Mouse (Mus musculus) R1 (cell line): ENCODE measurements around the gene Tenm4.

Source experiments
- DNase-seq: peaks from one replicate; pipeline ENCODE4 v3.0.0-alpha.2; 2018; ENCODE audit warnings: low read depth, low spot score

Gene Tenm4

DNA sequence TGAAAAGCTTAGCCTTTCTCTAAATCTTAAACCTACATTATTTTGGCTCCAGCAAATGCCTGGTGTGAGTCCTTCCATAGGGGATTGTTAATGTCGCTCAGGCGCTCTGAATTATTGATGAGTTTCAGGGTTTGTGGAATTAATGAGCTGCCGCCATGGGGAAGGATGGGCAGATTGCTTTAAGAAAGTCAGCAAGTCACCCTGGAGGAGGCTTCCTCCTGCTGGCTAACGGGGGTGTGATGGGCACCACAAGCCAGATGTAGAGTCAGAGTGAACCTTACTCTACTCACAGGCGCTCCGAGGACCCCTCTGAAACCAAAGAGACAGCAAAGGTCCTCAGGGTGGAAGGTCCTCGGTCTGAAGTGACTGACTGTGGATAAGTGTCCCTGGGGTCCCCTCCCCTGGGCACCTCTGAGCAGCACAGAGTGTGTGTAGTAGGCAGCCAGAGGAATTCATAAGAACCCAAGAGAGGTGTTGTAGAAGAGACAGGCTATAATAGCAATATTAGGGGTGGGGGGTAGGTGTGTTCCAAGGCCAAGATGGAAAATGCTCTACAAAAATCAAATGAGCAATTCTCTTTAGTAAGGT, 637.1 kb downstream of the Tenm4 start:
- DNase-seq = no peak

DNA sequence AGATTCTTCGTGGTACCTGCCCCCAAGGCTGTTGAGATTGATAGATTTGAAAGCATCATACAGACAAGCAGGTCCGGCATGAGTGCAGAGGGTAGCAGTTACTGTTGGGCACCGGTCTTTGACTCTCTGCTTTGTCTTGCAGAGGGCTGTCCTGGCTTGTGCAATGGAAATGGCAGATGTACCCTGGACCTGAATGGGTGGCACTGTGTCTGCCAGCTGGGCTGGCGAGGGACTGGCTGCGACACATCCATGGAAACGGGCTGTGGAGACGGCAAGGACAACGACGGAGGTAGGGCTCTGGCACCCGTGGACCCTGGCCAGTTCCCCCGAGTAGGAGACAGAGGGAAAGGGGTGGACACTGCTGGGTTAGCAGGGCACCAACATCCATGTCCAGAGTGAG, 640.6 kb downstream of the Tenm4 start:
- DNase-seq = no peak

DNA sequence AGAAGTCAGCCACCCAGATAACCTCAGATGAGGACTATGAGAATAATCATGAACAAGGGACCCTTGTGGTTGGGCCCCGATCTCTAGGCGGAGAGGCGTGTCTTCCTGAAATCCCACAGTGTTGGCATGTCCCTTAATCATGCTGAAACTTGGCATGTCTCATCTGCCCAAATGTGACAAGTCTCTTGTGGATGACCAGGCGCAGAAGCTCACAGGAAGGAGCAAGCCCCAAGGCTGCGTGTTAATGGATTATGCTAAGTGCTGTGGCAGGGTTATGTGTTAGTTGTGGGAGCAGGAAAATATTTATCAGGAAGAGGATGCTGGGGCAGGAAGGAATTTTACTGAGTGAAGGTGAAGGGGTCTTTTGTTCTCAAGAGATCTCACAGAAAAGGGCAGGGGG, 642.0 kb downstream of the Tenm4 start:
- DNase-seq = no peak

DNA sequence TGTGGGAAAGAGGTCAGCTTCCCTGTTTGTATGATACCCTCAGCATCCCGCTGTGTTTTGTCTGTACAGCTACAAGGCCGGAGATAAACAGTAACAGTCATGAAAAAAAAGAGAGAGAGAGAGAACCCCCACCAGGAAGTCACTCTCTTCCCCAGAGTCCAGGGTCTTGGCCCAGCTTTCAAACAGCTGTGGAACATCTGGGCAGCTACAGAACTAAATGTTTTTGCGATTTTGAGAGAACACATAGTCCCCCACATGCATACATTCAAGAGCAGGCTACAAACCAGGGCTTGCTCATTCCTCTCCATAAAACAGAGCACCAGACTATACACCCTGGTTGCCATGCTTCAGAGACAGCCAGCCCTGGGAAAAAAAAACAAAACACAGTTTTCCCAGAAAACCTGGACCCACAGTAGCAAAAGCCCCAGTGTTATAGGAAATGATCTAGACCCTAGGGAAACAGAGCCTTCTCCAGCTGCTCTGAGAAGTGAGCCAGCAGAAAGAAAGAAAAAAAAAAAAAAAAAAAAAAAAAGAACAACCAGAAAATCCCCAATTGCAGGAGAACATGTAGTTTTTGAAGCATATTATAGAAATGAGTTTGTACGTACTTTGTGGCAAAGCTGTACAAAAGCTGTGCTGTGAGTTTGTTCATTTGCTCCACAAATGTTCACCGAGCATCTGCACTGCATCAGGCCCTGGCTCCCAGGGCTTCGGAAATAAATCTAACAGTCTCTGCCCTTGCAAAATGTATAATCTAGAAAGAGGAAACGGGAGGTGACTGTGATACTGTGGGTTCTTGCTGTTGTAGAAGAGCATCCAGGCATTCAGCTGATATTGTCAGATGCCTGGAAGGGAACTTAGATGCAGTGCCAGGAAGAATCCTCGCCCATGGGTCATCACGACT, 642.7 kb downstream of the Tenm4 start:
- DNase-seq = no peak

DNA sequence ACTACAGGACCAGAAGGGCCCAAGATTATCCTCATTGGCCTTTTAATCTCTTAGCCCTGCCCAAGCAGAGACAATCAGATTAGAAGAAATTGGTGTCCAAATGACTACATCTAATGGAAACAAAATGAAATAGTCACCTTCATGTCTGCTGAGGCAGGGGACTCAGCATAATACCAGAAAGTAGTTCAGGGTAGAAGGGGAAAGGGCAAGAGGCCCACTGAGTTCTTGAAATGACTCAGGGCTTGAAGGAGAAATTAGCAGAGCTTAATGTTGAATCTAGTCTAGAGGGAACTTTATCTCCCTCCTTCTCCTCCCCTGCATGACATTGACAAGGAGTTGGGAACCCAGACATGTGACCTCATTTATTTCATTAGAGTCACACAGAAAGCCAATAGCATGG, 643.5 kb downstream of the Tenm4 start:
- DNase-seq = no peak

DNA sequence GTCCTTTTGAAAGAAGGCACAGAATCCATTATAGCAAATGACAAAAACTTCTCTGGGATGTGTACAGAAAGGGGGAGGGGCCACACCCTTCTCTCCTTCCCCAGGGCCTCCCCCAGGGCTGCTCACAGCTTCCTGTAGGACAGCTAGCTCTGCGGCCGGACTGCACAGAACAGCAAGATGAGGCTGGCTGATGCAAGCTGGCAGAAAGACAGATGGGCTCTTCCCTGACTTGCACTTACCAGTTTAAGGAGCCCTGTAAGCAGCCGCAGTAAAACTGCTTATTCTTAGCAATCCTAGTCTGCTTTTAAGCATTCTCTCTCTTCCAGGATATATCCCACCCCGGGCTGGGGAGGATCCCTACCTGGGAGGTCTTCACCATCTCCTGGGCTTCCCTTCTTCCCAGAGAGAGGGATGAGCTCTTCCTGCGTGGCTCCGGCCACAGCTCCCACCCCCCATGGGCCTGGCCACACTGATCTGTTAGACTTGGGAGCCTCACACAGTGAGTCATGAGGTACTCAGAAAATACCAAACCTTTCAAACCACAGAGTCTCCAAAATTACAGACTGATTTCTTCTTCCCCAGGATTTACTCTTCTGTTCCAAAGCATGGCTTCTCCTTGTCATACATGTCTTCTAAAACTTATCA, 646.1 kb downstream of the Tenm4 start:
- DNase-seq = no peak

DNA sequence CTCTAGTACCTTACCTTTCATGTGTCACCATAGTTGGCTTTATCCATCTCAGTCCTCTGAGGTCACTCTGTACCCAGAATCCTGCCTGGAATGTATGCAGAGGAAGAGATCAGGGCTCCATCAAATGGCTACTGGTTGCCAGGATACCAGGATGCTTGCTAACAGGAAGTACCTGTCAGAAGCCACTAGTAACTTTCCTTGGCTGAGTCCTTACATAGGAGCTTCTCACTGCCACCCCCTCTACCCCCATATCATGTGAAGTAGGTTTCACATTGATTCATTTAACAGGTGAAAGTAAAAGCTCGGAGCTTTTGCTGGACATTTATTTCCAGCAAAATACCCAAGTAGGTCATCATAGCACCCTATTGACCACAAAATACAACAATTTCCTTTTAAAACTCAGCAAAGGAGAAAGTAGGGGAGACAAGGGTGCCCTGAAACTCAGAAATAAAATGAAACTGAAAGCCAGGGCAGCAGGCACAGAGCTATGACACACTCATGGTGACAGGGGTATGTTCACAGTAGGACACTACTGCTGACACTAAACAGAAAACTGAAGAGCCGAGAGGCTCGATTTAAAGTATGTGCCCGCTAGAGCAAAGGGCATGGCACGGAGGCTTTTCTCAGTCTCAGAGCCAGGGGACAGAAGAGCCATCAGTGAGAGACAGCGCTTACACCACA, 647.3 kb downstream of the Tenm4 start:
- DNase-seq = no peak

DNA sequence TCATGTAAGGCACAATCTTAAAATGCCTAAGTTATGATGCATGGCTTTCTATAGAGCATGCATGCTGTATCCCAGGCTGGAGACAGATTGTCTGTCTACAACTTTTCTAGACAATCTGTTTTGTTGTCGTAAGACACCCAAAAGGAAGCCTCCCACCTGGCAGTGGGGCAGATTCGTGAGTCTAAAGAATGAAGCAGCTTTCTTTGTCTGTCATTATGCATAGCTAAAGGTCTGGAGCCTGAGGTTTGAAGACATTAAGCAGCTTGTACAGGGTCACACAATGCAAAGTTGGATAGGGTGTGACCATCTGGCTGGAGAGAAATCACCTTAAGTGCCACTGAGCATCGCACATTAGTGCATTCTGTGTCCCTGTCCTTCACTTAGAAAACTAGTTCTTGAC, 648.5 kb downstream of the Tenm4 start:
- peak; percentile 17 for DNase-seq

DNA sequence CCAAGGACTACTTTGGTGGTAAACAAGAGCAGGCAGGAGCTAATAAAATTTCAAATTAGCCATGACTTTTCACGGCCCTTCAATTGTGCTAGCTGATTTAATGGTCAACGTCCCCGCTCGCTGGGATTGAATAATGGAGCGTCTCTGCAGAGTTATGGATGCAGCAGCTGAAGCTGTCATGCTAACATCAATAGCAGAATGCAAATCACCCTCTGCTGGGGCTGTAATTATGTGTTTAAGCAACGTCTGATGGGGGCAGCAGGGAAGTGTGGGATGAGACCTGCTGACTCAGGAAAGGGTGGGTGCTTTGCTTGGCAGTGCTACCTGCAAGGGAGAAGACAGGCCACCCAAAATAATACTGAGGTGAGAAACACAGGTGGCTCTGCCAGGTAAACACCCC, 649.3 kb downstream of the Tenm4 start:
- no peak for DNase-seq

DNA sequence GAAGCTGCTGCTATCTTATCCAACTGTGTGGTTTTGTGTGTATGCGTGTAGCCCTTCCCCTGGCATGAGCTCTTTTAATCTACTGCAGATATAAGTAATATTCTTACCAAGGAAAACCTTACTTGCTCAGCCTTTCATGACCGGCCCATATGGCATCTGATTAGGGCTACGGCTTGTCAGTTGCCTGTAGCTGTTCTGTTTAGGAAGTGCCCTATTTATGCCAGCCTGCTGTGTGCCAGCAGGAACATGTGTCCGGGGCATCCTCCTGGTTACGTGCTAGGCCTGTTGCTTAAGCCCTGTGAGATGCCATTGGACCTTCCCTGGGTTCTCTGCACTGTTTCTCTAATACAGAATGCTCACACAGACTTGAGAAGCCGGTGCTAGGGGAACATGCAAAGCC, 655.1 kb downstream of the Tenm4 start:
- DNase-seq = no peak

DNA sequence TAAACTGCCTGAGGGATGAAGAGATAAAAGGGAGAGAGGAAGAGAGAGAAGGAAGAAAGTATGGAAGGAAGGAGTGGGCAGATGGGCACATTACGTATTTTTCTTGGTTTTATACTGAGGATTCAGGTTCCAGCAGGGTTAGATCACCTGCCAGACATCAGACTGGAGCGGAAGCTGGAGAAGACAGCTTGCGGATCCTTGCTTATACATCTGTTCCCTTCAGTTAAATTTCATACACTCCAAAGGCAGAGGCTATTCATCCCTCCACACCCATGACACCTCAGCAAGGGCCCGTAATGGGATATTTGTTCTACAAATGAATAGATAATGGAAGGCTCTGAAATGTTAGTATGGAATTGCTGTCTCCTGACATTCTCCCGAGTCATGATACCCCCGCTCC, 655.6 kb downstream of the Tenm4 start:
- no peak for DNase-seq

DNA sequence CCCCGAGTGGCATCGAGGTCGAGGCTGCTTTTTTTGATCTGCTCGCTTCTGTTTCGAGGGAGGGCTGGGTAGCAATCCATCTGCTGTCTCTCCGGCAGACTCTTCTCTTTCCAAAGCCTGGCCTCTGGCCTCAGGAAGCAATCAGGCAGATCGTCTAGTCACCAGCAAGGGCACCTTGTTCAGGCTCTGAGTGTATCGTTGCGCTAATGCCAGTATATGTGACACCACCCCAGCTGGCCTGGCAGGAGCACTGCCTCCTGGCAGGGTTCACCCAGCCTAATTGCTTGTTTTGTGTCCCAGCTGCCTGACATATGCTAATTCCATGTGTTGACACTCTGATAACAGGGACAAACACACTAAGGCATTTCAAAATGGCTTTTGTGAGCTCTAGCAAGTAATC, 661.5 kb downstream of the Tenm4 start:
- DNase-seq = no peak

DNA sequence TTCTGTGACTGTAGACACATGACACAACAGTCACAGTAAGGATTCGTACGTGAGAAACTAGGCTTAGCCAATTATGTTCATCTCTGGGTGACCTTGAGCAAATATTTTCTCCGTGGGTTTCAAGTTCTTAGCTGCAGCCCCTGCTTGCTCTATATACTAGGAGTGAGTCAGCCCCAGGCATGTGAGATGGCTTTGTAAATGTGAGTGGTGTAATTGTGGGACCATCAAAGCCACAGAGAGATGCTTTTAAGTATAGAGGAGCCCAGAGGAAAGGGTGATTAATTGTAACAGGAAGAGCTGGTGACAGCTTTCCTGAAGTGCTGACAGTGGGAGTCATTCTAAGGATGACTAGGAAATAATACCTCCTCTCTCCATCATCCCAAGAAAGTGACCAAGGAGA, 662.0 kb downstream of the Tenm4 start:
- DNase-seq = no peak

DNA sequence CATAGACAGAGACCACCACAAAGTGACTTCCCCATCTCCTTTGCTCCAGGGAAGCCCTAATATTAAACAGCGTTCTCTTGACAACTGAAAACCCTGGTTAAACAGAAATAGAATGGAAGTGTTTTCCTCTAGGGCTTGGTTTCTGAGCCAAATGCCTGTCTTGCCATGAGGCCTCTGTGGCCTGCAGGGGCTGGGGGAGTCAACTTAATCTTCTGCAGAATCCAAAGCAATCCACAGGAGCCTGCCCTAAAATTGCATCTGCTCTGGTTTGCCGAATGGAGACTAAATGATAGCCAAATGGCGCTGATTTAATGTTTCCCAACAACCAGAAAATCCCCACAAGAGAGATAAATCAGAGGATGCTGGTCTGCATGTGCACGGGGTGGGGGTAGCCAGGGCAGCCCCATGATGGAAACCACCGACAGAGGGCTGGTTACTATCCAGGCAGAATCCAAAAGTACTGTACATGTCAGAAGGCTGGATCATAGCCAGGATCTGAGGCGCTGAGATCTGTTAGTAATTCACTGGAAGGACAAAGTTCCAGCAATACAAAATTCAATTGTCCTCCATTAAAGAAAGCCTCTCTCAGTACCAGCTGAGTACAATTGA, 663.7 kb downstream of the Tenm4 start:
- DNase-seq = no peak

DNA sequence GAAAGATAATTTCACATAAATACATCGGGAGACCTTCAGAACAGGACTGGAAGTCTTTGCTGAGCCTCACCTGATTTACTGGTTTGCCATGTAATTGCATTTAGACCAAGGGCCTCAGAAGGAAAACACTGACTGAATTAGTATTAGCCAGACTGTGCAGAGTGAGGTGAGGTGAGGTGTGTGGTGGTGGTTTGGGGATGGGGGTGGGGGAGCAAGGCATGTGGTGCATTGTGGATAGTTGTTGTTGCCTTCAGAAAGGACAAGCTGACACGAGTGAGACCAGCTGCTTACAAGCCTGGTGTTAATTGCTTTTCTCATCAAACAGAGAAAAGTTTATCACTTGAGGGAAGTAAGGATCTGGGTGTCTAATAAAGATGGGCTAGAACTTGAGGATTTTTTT, 664.3 kb downstream of the Tenm4 start:
- DNase-seq = no peak

DNA sequence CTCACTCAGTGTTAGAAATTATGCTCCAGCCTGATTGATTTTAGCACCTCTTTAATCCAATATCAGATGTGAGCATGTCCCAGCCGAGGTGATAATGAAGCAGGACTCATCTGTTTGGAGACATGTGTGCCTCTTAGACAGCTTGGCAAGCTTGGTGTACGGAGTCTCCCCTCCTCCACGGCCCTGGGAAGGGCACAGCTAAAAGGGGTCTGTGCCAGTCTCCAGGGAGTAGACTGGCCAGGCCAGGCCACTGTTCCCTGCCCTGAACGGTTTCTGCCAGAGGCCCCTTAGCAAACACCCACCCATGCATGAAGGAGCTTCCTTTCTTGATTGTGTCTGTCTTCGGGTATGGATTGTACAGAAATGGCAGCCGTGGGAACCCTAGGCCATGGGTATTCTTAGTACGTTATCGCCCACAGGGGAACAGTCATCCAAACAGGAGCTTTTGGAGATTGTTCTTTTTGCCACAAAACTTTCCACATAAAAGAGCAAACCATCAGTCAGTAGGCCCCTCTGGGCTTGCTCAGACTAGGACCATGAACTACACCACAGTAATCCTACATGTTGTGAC, 667.3 kb downstream of the Tenm4 start:
- DNase-seq = no peak

DNA sequence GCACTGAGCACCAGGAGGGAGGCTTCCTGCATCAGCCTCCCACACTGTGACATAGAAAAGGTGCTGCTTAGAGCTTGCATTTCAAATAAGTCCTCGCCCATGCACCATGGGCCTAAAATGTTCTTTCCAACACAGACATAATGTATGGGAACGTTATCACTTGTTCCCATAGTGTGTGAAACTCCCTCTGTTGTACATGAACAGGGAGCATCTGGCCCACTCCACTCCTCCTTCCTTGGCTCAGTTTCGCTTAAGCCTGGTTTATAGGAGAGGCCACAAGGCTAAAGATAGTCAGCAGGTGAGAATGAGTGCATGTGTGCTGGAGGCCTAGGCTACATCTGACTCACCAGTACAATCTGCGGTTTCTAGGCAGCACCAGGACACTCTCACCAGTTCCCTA, 667.9 kb downstream of the Tenm4 start:
- no peak for DNase-seq

DNA sequence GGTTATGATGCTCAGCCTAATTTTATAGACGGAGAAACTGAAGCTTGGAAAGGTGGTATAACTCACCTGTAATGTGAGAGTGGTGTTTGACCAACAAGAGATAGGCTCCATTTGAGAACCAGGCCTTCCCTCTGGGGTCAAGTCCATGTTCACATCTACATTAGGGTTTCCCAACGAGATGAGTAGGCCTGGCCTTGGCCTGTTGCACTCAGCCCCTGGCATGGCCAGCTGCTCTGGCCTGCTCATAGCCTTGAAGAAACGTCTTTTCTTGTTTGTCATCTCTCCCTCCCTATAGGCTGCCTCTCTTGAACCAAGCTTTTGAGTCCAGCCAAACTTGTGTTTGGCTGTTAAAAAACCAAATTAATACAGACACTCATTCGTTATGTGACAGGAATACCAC, 668.5 kb downstream of the Tenm4 start:
- DNase-seq = no peak

DNA sequence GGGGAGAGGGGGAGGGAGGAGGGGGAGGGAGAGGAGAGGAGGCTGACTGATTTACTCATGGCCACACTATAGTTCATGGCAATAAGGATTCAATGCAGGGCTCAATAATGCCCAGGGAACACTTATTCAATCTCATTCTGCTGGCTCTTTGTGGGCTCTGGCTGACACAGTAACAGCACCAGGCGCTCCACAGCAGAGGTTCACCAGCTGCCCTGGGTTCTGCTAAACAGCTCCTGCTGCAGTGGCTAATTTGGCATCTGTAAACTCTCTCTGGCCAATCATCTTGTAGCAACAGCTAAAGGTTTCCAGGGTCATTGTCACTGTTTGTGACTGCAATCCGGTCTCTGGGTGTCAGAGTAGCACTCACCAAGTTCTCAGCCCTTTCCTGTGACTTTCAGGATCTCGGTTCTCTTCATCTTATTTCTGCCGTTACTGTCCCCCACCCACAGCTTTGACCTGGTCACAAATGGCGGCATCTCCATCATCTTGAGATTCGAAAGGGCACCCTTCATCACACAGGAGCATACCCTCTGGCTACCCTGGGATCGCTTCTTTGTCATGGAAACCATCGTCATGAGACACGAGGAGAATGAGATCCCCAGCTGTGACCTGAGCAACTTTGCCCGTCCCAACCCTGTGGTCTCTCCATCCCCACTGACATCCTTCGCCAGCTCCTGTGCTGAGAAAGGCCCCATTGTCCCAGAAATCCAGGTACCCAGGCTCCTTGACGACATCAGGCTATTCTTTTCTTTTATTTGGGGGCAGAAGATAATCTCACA, 671.6 kb downstream of the Tenm4 start:
- DNase-seq = peak; percentile 19

DNA sequence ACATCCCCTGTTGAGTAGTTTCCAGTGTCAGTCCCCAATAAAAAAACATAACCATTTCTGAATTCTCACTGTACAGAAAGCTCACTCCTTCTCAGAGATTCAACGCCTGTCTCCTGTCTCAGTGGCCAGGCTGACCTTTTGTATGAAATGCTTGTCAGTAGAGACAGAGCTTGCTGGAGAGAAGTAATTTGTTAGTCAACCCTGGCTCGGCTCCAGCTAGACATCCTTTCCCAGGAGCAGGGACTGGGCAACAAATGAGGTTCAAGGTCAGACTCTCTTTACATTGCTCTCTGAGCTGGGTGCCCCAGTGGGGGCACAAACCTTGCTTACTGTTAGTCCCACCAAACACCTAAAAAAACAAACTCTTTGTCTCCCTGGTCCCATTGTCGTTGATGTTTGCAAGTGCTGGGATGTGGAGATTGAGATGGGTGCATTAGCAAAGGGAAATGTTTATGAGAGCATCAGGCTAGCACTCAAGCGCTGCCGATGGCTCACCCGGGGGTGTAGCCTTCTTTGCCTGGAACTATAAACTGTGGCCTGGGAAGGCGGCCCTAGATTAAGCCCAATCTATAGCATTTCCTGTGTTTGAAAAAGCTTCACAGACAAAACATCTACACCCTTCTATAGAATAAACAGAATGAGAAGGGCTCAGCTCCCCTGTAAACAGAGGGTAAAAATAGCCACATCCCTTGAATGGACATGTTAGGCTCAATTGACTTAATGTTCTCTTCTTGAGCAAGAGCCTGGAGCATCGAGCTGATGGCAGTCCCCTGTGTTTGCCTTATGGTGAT, 673.3 kb downstream of the Tenm4 start:
- DNase-seq = no peak
